Mouse (Mus musculus) forebrain, embryonic 13.5 days (tissue): ENCODE measurements around the gene Ttc27. TPM values are rescaled to one million over a fixed set of nuclear protein-coding genes. Genes with fewer than 3 reads are reported as not detected.

Source experiments
- ATAC-seq: fragments of 200-750 bp; cut with Nextera tagmentation; 2 replicates; pipeline ENCODE4 v1.8.0; 2017
- H3K27ac ChIP-seq: fragments of 300-500 bp; sonication (generic); 2 replicates; pipeline ENCODE4 v1.5.1; 2015; ENCODE audit warnings: inconsistent platforms, mild to moderate bottlenecking, moderate library complexity
- H3K27me3 ChIP-seq: fragments of 300-500 bp; sonication (generic); 2 replicates; pipeline ENCODE4 v1.6.1; 2015; ENCODE audit warnings: mild to moderate bottlenecking, inconsistent platforms
- H3K36me3 ChIP-seq: fragments of 300-500 bp; sonication (generic); 2 replicates; pipeline ENCODE4 v1.6.1; 2015; ENCODE audit warnings: mild to moderate bottlenecking, inconsistent platforms; ENCODE audit not compliant: poor library complexity, severe bottlenecking
- H3K4me1 ChIP-seq: fragments of 300-500 bp; sonication (generic); 2 replicates; pipeline ENCODE4 v1.6.1; 2015; ENCODE audit warnings: inconsistent platforms
- H3K4me2 ChIP-seq: fragments of 300-500 bp; sonication (generic); 2 replicates; pipeline ENCODE4 v1.6.1; 2015; ENCODE audit warnings: inconsistent platforms, mild to moderate bottlenecking, moderate library complexity
- H3K4me3 ChIP-seq: fragments of 300-500 bp; sonication (generic); 2 replicates; pipeline ENCODE4 v1.5.1; 2015; ENCODE audit warnings: mild to moderate bottlenecking, inconsistent platforms
- H3K9ac ChIP-seq: fragments of 300-500 bp; sonication (generic); 2 replicates; pipeline ENCODE4 v1.6.1; 2015; ENCODE audit warnings: mild to moderate bottlenecking, inconsistent platforms
- H3K9me3 ChIP-seq: fragments of 300-500 bp; sonication (generic); replicated peaks from 2 replicates; pipeline ENCODE4 v1.6.1; 2016; ENCODE audit warnings: inconsistent platforms
- WGBS: fragments of 180-500 bp; shearing (Covaris S2); methylation state at CpG from one replicate; pipeline ENCODE4 v1.1.7; 2015; 5-methylcytosine and 5-hydroxymethylcytosine counted together
- polyA plus RNA-seq: library from polyadenylated mRNA; unstranded; fragments of >200 nt; fragmentation: Nextera tagmentation; extraction: Ambion mirVana; gene quantifications from 2 replicates; pipeline ENCODE4 v1.2.1, GENCODE M21; 2015

Gene Ttc27
- polyA plus RNA-seq, 1 experiment from 2014 or later, result 14.8 TPM

DNA sequence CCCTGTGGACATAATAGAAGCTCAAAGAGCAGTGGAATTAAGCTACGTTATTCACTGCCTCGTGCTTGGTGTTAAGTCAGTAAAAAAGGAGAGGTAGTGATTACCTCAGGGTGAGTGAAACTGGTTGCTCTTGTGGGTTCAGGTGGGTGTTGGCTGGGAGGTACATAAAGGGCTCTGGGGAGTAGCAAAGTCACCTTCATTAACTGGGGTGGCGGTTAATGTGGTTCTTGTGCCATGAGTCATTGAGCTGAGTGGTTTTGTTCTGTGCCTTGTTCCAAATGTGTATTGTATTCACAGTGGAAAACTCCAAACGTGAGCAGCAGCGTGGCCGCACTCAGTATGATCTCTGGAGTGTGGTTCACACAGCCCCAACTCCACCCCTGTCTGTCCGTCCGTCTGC, 152.0 kb downstream of the Ttc27 start:
- Histone ChIP-seq H3K27ac (no peak overlapping the region), H3K4me2 (no peak overlapping the region), H3K4me1 (peaks cover 37% of the 10 kb centered on the region), H3K36me3 (no peaks in the 10 kb centered on the region), H3K27me3 (no peaks in the 10 kb centered on the region), H3K4me3 (no peak overlapping the region), H3K9ac (no peak overlapping the region), H3K9me3 (no peaks in the 10 kb centered on the region)
- no peak for ATAC-seq
- 46% methylated on average over 8 of the region's 8 CpGs for WGBS

GRCm38 (mm10) chr17:74870177-74871160, 152.9 kb downstream of the Ttc27 start:
- no peak for ATAC-seq
- Histone ChIP-seq H3K4me2 (no peak overlapping the region), H3K4me1 (peaks cover 37% of the 10 kb centered on the region), H3K36me3 (no peaks in the 10 kb centered on the region), H3K9ac (no peak overlapping the region), H3K27ac (no peak overlapping the region), H3K27me3 (no peaks in the 10 kb centered on the region), H3K4me3 (no peak overlapping the region), H3K9me3 (no peaks in the 10 kb centered on the region)
- 77% methylated on average over 14 of the region's 14 CpGs for WGBS

GRCm38 (mm10) chr17:74872567-74872966, 155.0 kb downstream of the Ttc27 start:
- H3K4me1 ChIP-seq, result peaks cover 19% of the 10 kb centered on the region
- H3K27me3 ChIP-seq, result no peaks in the 10 kb centered on the region
- WGBS, result 84% methylated on average over 9 of the region's 9 CpGs
- no peaks in the 10 kb centered on the region for H3K36me3 ChIP-seq
- no peak overlapping the region for H3K9ac ChIP-seq
- ATAC-seq, result no peak
- H3K9me3 ChIP-seq, result no peaks in the 10 kb centered on the region
- H3K27ac ChIP-seq, result no peak overlapping the region
- H3K4me3 ChIP-seq, result no peak overlapping the region
- H3K4me2 ChIP-seq, result no peak overlapping the region

GRCm38 (mm10) chr17:74873756-74874155, 156.2 kb downstream of the Ttc27 start:
- Histone ChIP-seq H3K9me3 (no peaks in the 10 kb centered on the region), H3K36me3 (no peaks in the 10 kb centered on the region), H3K27ac (no peak overlapping the region), H3K9ac (no peak overlapping the region), H3K4me2 (no peak overlapping the region), H3K27me3 (no peaks in the 10 kb centered on the region), H3K4me3 (no peak overlapping the region), H3K4me1 (peaks cover 8% of the 10 kb centered on the region)
- ATAC-seq, result no peak
- WGBS, result 74% methylated on average over 1 of the region's 1 CpGs

- WGBS, result 90% methylated on average over 5 of the region's 5 CpGs
Measured at GRCm38 (mm10) chr17:74875740-74876139, 158.2 kb downstream of the Ttc27 start.

GRCm38 (mm10) chr17:74876954-74877353, 159.4 kb downstream of the Ttc27 start:
- Histone ChIP-seq H3K4me1 (no peaks in the 10 kb centered on the region), H3K27ac (no peak overlapping the region), H3K4me3 (no peak overlapping the region), H3K27me3 (no peaks in the 10 kb centered on the region), H3K9ac (no peak overlapping the region), H3K36me3 (no peaks in the 10 kb centered on the region), H3K9me3 (no peaks in the 10 kb centered on the region), H3K4me2 (no peak overlapping the region)
- 90% methylated on average over 10 of the region's 10 CpGs for WGBS
- no peak for ATAC-seq

More at GRCm38 (mm10) chr17:74875740-74876139, 158.2 kb downstream of the Ttc27 start:
- no peak for ATAC-seq
- Histone ChIP-seq H3K27me3 (no peaks in the 10 kb centered on the region), H3K27ac (no peak overlapping the region), H3K4me1 (no peaks in the 10 kb centered on the region), H3K9ac (no peak overlapping the region), H3K36me3 (no peaks in the 10 kb centered on the region), H3K4me3 (no peak overlapping the region), H3K4me2 (no peak overlapping the region), H3K9me3 (no peaks in the 10 kb centered on the region)

GRCm38 (mm10) chr17:74879768-74880167, 162.2 kb downstream of the Ttc27 start:
- Histone ChIP-seq H3K4me3 (no peak overlapping the region), H3K9ac (no peak overlapping the region), H3K4me2 (no peak overlapping the region), H3K27ac (no peak overlapping the region), H3K27me3 (no peaks in the 10 kb centered on the region), H3K9me3 (no peaks in the 10 kb centered on the region; the same call in 1 of the 2 replicates), H3K4me1 (no peaks in the 10 kb centered on the region), H3K36me3 (no peaks in the 10 kb centered on the region)
- no peak for ATAC-seq
- 78% methylated on average over 7 of the region's 7 CpGs for WGBS

GRCm38 (mm10) chr17:74887039-74887438, 169.5 kb downstream of the Ttc27 start:
- no peaks in the 10 kb centered on the region; the same call in 1 of the 2 replicates for H3K9me3 ChIP-seq
- ATAC-seq, result no peak
- H3K9ac ChIP-seq, result no peak overlapping the region
- H3K36me3 ChIP-seq, result no peaks in the 10 kb centered on the region
- WGBS, result 46% methylated on average over 7 of the region's 7 CpGs
- H3K27me3 ChIP-seq, result no peaks in the 10 kb centered on the region
- no peak overlapping the region for H3K27ac ChIP-seq
- no peaks in the 10 kb centered on the region for H3K4me1 ChIP-seq
- H3K4me3 ChIP-seq, result no peak overlapping the region
- H3K4me2 ChIP-seq, result no peak overlapping the region

GRCm38 (mm10) chr17:74888836-74889534, 171.5 kb downstream of the Ttc27 start:
- Histone ChIP-seq H3K27me3 (no peaks in the 10 kb centered on the region), H3K4me1 (no peaks in the 10 kb centered on the region), H3K9ac (no peak overlapping the region), H3K4me2 (no peak overlapping the region), H3K36me3 (no peaks in the 10 kb centered on the region), H3K4me3 (no peak overlapping the region), H3K9me3 (no peaks in the 10 kb centered on the region), H3K27ac (no peak overlapping the region)
- no peak for ATAC-seq
- 78% methylated on average over 11 of the region's 11 CpGs for WGBS

DNA sequence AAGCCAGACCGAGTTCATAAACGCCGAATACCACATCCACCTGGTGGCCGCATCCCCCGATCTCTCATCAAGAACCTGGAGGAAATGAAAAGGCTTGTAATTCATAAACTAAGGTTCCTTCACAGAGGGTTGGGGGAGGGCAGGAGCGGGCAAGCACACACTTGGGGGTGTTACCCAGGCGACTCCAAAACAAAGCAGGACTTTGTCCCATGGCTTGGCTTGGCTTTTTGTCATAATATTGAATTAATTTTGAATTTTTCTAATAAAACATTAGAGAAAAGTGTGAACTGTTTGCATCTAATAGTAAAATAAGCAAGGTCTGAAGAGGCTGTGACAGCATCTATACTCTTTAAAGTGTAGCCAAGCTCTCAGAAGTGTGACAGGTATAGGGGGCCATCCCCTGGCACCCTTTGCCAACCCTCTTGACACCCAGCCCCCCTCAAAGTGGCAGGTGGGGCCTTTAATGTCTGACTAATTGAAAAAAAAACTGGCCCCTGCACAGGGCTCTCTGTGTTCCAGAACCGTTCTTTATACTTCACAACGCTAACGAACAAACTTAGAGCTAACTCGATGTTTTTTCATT, 172.1 kb downstream of the Ttc27 start:
- WGBS, result 83% methylated on average over 11 of the region's 11 CpGs
- no peak for ATAC-seq
- no peaks in the 10 kb centered on the region for H3K4me1 ChIP-seq
- no peaks in the 10 kb centered on the region for H3K27me3 ChIP-seq
- H3K36me3 ChIP-seq, result no peaks in the 10 kb centered on the region
- no peak overlapping the region for H3K9ac ChIP-seq
- H3K4me2 ChIP-seq, result no peak overlapping the region
- H3K9me3 ChIP-seq, result no peaks in the 10 kb centered on the region
- H3K4me3 ChIP-seq, result no peak overlapping the region
- no peak overlapping the region for H3K27ac ChIP-seq

DNA sequence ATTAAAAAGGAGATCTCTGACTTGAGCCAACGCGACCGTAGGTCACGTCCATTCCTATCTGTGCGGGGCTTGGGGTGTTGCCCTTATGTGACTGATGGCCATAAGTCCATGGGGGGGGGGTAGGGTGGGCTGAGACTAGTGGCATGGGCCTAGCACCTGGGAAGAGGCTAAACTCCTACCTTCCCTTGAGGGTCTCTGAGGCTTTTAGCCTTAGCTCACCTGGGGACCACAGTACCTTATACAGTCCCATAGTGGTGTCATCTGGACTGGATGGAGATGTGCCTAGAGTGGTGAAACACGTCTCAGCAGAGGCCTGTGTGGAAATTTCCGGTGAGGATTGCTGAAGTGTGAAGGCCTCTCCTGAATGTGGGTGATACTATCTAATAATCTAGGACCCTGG, 184.9 kb downstream of the Ttc27 start:
- Histone ChIP-seq H3K4me3 (no peak overlapping the region), H3K4me2 (no peak overlapping the region), H3K36me3 (no peaks in the 10 kb centered on the region), H3K9me3 (no peaks in the 10 kb centered on the region), H3K27me3 (no peaks in the 10 kb centered on the region), H3K27ac (no peak overlapping the region), H3K4me1 (peaks cover 11% of the 10 kb centered on the region), H3K9ac (no peak overlapping the region)
- 95% methylated on average over 7 of the region's 7 CpGs for WGBS
- ATAC-seq, result no peak
